Mouse (Mus musculus): ENCODE measurements at regions not wholly inside any gene's neighbourhood (a gene's known extent, or its start where the extent isn't known, plus 50 kb on each side); places are given as distances from the start of the nearest gene placed in this dataset.

DNA sequence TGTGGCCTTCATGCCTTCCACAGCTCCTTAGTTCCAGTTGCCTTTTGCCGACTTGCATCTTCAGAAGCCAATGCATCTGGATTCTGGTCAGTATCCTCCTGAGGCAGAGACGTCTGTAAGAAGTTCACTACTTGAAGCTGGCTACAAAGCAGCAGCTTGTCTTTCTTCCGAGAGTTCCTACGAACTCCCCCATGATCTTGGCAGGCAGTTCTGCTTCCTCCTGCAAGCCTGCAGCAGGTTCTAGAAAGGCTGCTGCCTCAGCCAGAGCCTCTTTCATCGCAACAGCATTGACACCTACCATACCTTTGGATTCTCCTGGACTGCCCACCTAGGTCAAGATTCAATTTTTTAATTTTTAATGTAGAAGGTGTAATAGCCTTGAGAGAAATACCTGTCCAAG lies 158.3 kb upstream of the Ercc4 start:
- TF ChIP-seq CTCF (IDR thresholded peaks at IDR 0.05; ENCODE audit: low read depth) (no peak), EP300 (IDR thresholded peaks at IDR 0.05; ENCODE audit: low read depth) (no peak)
